Comparison of ENCODE assay signal across 9 mouse cellular contexts in the genomic region with DNA sequence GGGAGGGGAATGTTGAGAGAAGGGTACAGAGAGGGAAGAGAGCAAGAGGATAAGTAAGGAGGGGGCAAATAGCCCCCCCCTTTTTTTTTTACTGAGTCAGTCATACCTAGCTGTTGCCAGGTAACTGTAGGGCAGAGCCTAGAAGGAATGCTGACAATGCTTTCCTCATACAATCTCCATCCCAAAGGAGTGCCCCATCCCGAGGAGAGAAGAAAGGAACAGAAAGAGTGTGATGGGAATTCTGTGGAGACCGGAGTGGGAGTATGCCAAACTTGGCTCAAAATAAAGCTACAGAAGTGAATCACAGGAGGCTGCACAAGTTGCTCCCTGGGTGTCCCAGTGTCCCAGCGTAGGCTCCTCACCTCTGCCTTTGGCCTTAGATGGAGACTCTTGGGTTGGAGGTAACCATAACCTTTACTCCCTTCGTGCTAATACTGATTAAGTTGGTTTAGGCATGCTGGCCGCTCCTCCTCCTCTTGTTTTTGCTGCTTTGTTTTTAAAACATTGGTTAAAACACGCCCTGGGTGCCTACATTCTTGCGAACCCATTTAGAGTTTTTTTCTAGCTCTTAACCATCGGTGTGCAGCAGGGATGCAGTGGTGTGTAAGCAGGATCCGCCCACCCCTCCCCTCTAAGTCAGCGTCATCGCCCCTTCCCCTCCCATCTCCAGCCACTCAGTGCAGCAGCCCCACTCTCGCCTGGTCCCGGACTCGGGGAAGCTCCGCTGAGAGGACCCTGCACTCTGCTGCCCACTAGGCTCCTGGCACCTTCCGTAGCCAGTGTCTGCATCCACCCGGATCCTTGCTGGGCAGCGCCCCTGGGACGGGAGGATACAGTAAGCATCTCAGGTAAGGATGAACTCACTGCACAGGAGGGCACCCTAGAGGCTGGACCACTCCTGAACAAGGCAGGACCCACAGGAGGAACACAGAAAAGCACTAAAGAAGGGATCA. TPM values are rescaled to one million over a fixed set of nuclear protein-coding genes. Genes with fewer than 3 reads are reported as not detected.
A peak's percentile ranks its signal among the peaks of the same experiment; 100 is the strongest.
DNase-seq lines count a peak whose midpoint lies in the region; ATAC-seq and TF ChIP-seq lines count a peak whose summit lies in the region.
"Had no signal": no experiment of that assay in that cellular context is flagged by ENCODE, and none has a peak within 500 bp of the region (broad histone marks: within the 10 kb centered on the region; RNA-seq: fewer than 3 reads in every experiment).

A gene (plus strand): TSS at position 691 of the 953 bp plus-strand sequence.

- H3K36me3 ChIP-seq in neural tube, embryonic 13.5 days = no peaks in the 10 kb centered on the region
- H3K36me3 ChIP-seq: liver, embryonic 13.5 days had no signal

- peak within 1 kb of the TSS; percentile 36 for H3K4me3 ChIP-seq in neural tube, embryonic 13.5 days
- H3K4me3 ChIP-seq in cerebellum, adult 2 months (replicated peaks; ENCODE audit: insufficient read depth, low read depth, low read length) = no peak within 1 kb of the TSS
- H3K4me3 ChIP-seq: liver, embryonic 13.5 days had no signal

- TF ChIP-seq CTCF in cerebellum, adult 2 months (IDR thresholded peaks at IDR 0.05; ENCODE audit: borderline replicate concordance, insufficient read depth, low read depth, low read length) = no peak

- no peak for TF ChIP-seq POLR2A in cerebellum, adult 2 months (IDR thresholded peaks at IDR 0.05; ENCODE audit: borderline replicate concordance, insufficient read depth, low read length)

- peak within 1 kb of the TSS; percentile 66 for H3K4me2 ChIP-seq in neural tube, embryonic 13.5 days
- H3K4me2 ChIP-seq: liver, embryonic 13.5 days had no signal

- peaks cover 12% of the 10 kb centered on the region for H3K4me1 ChIP-seq in neural tube, embryonic 13.5 days (replicated peaks)
- H3K4me1 ChIP-seq in cerebellum, adult 2 months (ENCODE audit: control insufficient read depth, insufficient read depth, low read length) = peaks cover 7% of the 10 kb centered on the region
- H3K4me1 ChIP-seq: liver, embryonic 13.5 days had no signal

- peak within 1 kb of the TSS; percentile 61 for H3K9ac ChIP-seq in neural tube, embryonic 13.5 days
- H3K9ac ChIP-seq: liver, embryonic 13.5 days had no signal

- 4% methylated on average over 19 of the region's 19 CpGs for WGBS in neural tube, embryonic 13.5 days
- WGBS in cerebellum, adult 2 months = 2% methylated on average over 19 of the region's 19 CpGs

- H3K27ac ChIP-seq in neural tube, embryonic 13.5 days (replicated peaks) = no peak within 1 kb of the TSS
- H3K27ac ChIP-seq in cerebellum, adult 2 months (ENCODE audit: insufficient read depth, low read length) = no peak within 1 kb of the TSS
- H3K27ac ChIP-seq: liver, embryonic 13.5 days had no signal

- no peak for DNase-seq in layer of hippocampus, postnatal 14 days (ENCODE audit: low spot score in 2 of 2)
- no peak for DNase-seq in layer of hippocampus, adult 11-12 months (ENCODE audit: low spot score)
- DNase-seq in adrenal gland, postnatal 36 days = peak; percentile 74 to 85
- DNase-seq in forelimb bud, embryonic 11.5 days (ENCODE audit: low read depth, low spot score) = peak; percentile 42
- peak; percentile 44 to 60 for DNase-seq in kidney, postnatal 4 days
- DNase-seq in cerebellum, adult 2 months = no peak
- DNase-seq: liver, embryonic 13.5 days had no signal

- peak; percentile 88 for ATAC-seq in neural tube, embryonic 13.5 days (ENCODE audit: low read depth)
- ATAC-seq in CD4-positive, CD25-positive, alpha-beta regulatory T cell, adult 4 months = no peak

- H3K27me3 ChIP-seq in neural tube, embryonic 13.5 days = no peaks in the 10 kb centered on the region; the same call in 1 of the 2 replicates
- H3K27me3 ChIP-seq in cerebellum, adult 2 months (ENCODE audit: control insufficient read depth, insufficient read depth, low read length) = no peaks in the 10 kb centered on the region
- H3K27me3 ChIP-seq: liver, embryonic 13.5 days had no signal

- no peaks in the 10 kb centered on the region for H3K9me3 ChIP-seq in neural tube, embryonic 13.5 days
- H3K9me3 ChIP-seq: liver, embryonic 13.5 days had no signal

RNA-seq across cellular contexts. Expression of the gene that starts here (rescaled TPM):
- 10 to 100 TPM; 13.3 TPM for total RNA-seq in layer of hippocampus, postnatal 14 days (2021)
- 100 to 1,000 TPM; 153 to 823 TPM for total RNA-seq in adrenal gland, postnatal 36 days (2021)
- polyA plus RNA-seq in neural tube, embryonic 13.5 days (2015; fragmentation: Nextera tagmentation; extraction: Ambion mirVana) = 11.7 and 13.5 TPM in 2 replicates
- not detected for polyA plus RNA-seq in CD4-positive, CD25-positive, alpha-beta regulatory T cell, adult 4 months (2017; shearing (Covaris generic))
- polyA plus RNA-seq in cerebellum, adult 2 months (2012; rRNA removed) = 2.5 and 3.1 TPM in 2 replicates

Comparison
In these comparisons a context has a peak if more than half of its experiments do, and no peak if none do; other contexts are left out.
1. RNA of the gene that starts here (total RNA-seq): 153 to 823 TPM in adrenal gland, postnatal 36 days; 13.3 TPM in layer of hippocampus, postnatal 14 days; every median in the first group is over 10 times any median in the second.
2. DNase-seq: peak in adrenal gland, postnatal 36 days (2 of 2), forelimb bud, embryonic 11.5 days (single experiment) and kidney, postnatal 4 days (2 of 2); none in layer of hippocampus, postnatal 14 days (0 of 2), layer of hippocampus, adult 11-12 months (single experiment) and cerebellum, adult 2 months (0 of 2).